Mouse (Mus musculus) small intestine, adult 2 months (tissue): ENCODE measurements around the gene Pla2g1b. TPM values are rescaled to one million over a fixed set of nuclear protein-coding genes. Genes with fewer than 3 reads are reported as not detected.

Experiments used
- H3K27ac ChIP-seq: fragments of 200-500 bp; 2 replicates; pipeline ENCODE4 v1.5.1; 2012; ENCODE audit warnings: low read depth, low read length, control low read depth, inconsistent platforms; ENCODE audit not compliant: insufficient read depth
- H3K27me3 ChIP-seq: fragments of 200-500 bp; 2 replicates; pipeline ENCODE4 v1.6.1; 2012; ENCODE audit warnings: mild to moderate bottlenecking, moderate library complexity, low read length, inconsistent platforms; ENCODE audit not compliant: control insufficient read depth, insufficient read depth
- H3K36me3 ChIP-seq: fragments of 200-500 bp; 2 replicates; pipeline ENCODE4 v1.6.1; 2012; ENCODE audit warnings: mild to moderate bottlenecking, low read length, control low read depth, inconsistent platforms; ENCODE audit not compliant: control insufficient read depth, insufficient read depth
- H3K4me1 ChIP-seq: fragments of 200-500 bp; 2 replicates; pipeline ENCODE4 v1.6.1; 2012; ENCODE audit warnings: low read length, inconsistent platforms, mixed read lengths; ENCODE audit not compliant: control insufficient read depth, insufficient read depth, insufficient read length
- H3K4me3 ChIP-seq: fragments of 200-500 bp; 2 replicates; pipeline ENCODE4 v1.5.1; 2012; ENCODE audit warnings: low read depth, mild to moderate bottlenecking, control low read depth, inconsistent platforms, low read length, moderate library complexity
- CTCF ChIP-seq: fragments of 200-500 bp; IDR thresholded peaks from 2 replicates; pipeline ENCODE4 v1.5.1; 2012; ENCODE audit warnings: low read depth, mild to moderate bottlenecking, control low read depth, inconsistent platforms, low read length, moderate library complexity, mixed read lengths; ENCODE audit not compliant: insufficient replicate concordance, insufficient read length; ENCODE audit errors: extremely low read depth
- POLR2A ChIP-seq: fragments of 200-500 bp; IDR thresholded peaks from 2 replicates; pipeline ENCODE4 v1.6.1; 2012; ENCODE audit warnings: low read depth, mild to moderate bottlenecking, control low read depth, inconsistent platforms, low read length, moderate library complexity
- WGBS: fragments of 180-500 bp; shearing (Covaris S2); methylation state at CpG from one replicate; pipeline ENCODE4 v1.1.7; 2018; 5-methylcytosine and 5-hydroxymethylcytosine counted together
- polyA plus RNA-seq: library from polyadenylated mRNA; depleted of rRNA; stranded (reverse); fragments of >200 nt; gene quantifications from 2 replicates; pipeline ENCODE4 v1.2.3, GENCODE M21; 2012

The Pla2g1b gene
- polyA plus RNA-seq, 1 experiment: 5.2 TPM

DNA sequence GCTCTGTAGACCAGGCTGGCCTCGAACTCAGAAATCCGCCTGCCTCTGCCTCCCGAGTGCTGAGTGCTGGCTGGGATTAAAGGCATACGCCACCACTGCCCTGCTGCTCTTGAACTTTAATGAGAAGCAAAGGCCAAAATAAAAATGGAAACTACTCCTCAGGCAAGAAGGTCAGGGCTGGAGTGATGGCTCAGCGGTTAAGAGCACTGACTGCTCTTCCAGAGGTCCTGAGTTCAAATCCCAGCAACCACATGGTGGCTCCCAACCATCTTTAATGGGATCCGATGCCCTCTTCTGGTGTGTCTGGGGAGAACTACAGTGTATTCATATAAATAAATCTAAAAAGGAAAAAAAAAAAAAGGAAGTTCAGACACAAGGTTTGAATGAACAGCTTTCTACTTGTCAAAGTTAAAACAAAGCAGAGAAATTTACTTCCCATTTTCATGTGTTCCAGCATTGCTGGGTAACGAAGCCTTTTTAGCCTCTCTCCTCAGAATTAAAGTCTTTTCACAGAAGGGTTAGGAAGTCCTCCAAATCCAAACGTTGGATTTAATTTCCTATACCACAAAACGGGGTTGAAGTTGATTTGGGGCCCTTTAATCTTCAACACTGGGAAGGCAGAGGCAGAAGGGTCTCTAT lies 22.0 kb downstream of the Pla2g1b start:
- TF ChIP-seq POLR2A: no peak
- no peak for TF ChIP-seq CTCF
- no peaks in the 10 kb centered on the region for H3K27me3 ChIP-seq
- 83% methylated on average over 9 of the region's 9 CpGs for WGBS
- no peak overlapping the region for H3K4me3 ChIP-seq
- H3K4me1 ChIP-seq: peaks cover 7% of the 10 kb centered on the region; the same call in 1 of the 2 replicates
- H3K36me3 ChIP-seq: no peaks in the 10 kb centered on the region
- 0 out of 2 replicates have a peak overlapping the region, but pooled peaks have one; percentile 5 for H3K27ac ChIP-seq

DNA sequence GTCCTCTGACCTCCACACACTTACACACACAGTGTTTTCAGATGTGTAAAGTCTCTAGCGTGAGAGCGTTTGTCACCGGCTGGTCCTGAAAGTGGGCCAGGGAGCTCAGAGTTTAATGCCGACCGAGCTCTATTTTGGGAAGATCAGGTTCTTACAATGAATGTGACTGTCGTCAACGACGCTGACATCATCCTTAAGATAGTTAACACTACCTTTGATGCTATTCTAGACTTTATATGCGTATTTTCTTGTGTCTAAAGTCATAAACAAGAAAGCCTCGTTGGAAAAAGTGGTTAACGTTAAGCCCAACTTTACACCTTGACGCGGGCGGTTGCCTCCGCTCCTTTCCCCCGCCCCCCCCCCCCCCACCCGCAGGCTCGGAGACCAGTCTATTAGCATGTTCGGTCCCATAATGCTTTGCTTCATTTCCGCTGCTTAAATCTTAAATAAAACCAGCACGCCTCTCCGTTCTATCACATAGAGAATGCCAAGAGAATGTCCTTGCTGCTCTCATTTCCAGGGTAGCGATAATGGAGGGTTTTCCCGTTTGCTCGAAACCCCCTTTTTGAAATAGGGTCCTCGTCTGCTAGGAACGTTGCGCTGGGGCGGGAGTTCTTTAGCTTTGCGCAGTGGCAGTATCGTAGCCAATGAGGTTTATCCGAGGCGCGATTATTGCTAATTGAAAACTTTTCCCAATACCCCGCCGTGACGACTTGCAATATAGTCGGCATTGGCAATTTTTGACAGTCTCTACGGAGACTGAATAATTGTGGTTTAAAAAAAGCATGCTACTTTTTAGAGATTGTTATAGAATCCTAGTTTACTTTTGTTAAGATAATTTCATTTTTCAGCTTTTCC lies 23.0 kb downstream of the Pla2g1b start:
- peak overlapping the region; percentile 100 for H3K27ac ChIP-seq
- H3K27me3 ChIP-seq: no peaks in the 10 kb centered on the region
- peaks cover 7% of the 10 kb centered on the region; the same call in 1 of the 2 replicates for H3K4me1 ChIP-seq
- WGBS: under 1% methylated on average over 39 of the region's 39 CpGs
- TF ChIP-seq CTCF (no peak), POLR2A (peak; percentile 85)
- no peaks in the 10 kb centered on the region for H3K36me3 ChIP-seq
- H3K4me3 ChIP-seq: peak overlapping the region; percentile 26

DNA sequence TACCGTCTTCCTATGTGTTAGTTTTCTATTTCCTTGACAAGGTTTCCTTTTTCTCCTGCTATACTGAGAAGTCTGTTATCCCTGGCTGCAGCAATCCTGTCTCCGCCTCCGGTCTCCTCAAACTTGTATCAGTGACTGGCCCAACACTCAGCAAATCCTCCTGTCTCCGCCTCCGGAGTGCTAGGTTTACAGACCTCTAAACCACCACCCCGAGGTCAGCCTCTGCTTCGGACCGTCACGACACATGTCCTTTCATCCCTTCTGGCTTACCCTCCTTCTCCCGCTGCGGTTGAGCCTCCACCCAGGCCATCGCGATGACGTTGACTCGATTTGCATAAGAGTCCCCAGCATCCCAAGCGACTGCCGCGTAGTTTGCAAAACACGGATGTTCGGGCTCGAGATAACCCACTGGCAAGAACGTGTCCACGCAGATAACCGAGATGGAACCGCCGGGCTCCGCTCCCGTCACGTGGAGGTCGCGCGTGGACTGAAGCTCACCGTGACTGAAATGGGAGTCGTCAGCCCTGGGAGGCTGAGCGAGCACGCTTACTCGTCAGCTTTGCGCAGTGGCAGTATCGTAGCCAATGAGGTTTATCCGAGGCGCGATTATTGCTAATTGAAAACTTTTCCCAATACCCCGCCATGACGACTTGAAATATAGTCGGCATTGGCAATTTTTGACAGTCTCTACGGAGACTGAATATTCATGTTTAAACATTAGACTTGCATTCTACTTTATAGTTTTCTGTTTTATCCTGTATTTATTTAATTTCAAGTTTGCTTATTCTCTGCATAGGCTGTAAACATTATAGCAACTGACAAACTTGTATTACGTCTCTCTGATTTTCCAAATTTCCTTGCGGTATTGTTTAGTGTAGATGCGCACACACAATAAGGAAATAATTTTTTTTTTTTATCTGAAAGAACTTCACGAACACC lies 23.9 kb downstream of the Pla2g1b start:
- TF ChIP-seq POLR2A (no peak; the same call in 1 of the 2 replicates), CTCF (no peak)
- H3K4me1 ChIP-seq: peaks cover 7% of the 10 kb centered on the region; the same call in 1 of the 2 replicates
- H3K27me3 ChIP-seq: no peaks in the 10 kb centered on the region
- no peaks in the 10 kb centered on the region for H3K36me3 ChIP-seq
- peak overlapping the region; percentile 67 for H3K4me3 ChIP-seq
- under 1% methylated on average over 50 of the region's 50 CpGs for WGBS
- peak overlapping the region; percentile 100 for H3K27ac ChIP-seq

DNA sequence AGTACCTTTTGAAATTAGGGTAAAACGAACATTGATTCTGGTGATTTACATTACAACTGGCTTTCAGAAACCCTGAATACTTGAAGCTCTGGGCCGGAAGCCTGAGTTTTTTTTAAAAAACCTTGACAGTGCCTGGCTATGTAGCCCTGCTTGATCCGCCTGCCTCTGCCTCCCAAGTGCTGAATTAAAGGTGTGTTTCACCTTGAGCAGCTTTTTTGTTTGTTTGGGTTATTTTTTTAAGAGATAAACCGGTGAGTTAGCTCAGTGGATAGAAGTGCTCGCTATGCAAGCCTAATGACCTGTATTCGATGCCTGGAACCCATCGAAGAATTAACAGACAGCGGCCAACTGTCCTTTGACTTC lies 24.6 kb downstream of the Pla2g1b start:
- WGBS: 5% methylated on average over 8 of the region's 8 CpGs
- Histone ChIP-seq H3K36me3 (no peaks in the 10 kb centered on the region), H3K4me1 (peaks cover 7% of the 10 kb centered on the region; the same call in 1 of the 2 replicates), H3K4me3 (no peak overlapping the region), H3K27me3 (no peaks in the 10 kb centered on the region), H3K27ac (no peak overlapping the region)
- TF ChIP-seq POLR2A (no peak), CTCF (no peak)

DNA sequence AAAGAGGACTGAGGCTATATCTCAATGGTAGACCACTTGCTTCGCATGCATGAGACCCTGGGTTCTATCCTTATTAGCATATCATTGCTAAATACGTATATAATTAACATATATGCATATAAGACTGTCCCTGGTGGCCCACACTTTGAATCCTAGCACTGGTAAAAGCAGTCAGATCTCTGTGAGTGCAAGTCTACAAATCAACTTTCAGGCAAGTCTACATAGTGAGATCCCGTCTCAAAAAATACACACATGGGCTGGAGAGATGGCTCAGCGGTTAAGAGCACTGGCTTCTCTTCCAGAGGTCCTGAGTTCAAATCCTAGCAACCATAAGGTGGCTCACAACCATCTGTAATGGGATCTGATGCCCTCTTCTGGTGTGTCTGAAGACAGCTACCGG lies 25.0 kb downstream of the Pla2g1b start:
- WGBS: 24% methylated on average over 5 of the region's 5 CpGs
- H3K27ac ChIP-seq: no peak overlapping the region

DNA sequence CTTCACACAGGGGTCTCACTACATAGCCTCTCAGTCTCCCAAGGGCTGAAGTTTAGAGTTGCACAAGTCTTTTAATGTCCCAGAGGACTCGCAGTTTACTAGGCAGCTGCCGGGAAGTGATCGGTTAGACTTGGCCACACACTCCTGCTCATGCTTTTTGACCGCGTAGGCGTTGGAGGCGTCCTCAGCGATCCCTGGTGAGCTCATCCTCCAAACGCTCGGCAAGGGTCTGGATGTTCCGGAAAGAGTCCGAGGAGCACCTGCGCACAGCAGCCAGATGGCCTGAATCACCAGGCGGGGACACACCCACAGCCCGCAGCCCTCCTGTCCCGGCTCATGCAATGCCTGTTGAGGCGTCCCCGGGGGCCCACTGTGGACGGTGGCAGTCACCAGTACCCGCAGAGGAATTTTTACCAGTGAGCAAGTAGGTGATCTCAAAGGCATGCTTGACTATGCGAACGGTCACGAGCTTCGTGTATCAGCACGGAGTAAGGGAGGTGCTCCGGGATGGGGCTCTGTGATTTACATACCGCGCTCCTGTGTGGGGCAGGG lies 25.8 kb downstream of the Pla2g1b start:
- H3K4me3 ChIP-seq: peak overlapping the region; percentile 54
- H3K36me3 ChIP-seq: no peaks in the 10 kb centered on the region
- TF ChIP-seq POLR2A (0 out of 2 replicates have a peak, but pooled peaks have one; percentile 20), CTCF (no peak)
- H3K27me3 ChIP-seq: no peaks in the 10 kb centered on the region
- H3K4me1 ChIP-seq: peaks cover 7% of the 10 kb centered on the region; the same call in 1 of the 2 replicates
- WGBS: 1% methylated on average over 28 of the region's 28 CpGs
- H3K27ac ChIP-seq: peak overlapping the region; percentile 54

More for the DNA sequence above, 25.0 kb downstream of the Pla2g1b start:
- Histone ChIP-seq H3K4me3 (no peak overlapping the region), H3K36me3 (no peaks in the 10 kb centered on the region), H3K4me1 (peaks cover 7% of the 10 kb centered on the region; the same call in 1 of the 2 replicates), H3K27me3 (no peaks in the 10 kb centered on the region)
- TF ChIP-seq POLR2A (no peak), CTCF (no peak)
